Mouse (Mus musculus): ENCODE data around the gene Aip. TPM values are rescaled to one million over a fixed set of nuclear protein-coding genes. Genes with fewer than 3 reads are reported as not detected.

Aip gene
- polyA plus RNA-seq, 1 experiment from 2014 or later, result 70.9 TPM

GRCm38 (mm10) chr19:4101466-4101865, 24.2 kb downstream of the Aip start:
- H3K9me3 ChIP-seq, result no peaks in the 10 kb centered on the region
- 54% methylated on average over 6 of the region's 6 CpGs for WGBS
- H3K36me3 ChIP-seq (replicated peaks), result no peaks in the 10 kb centered on the region
- peaks cover 54% of the 10 kb centered on the region for H3K4me1 ChIP-seq
- peaks cover 55% of the 10 kb centered on the region for H3K27me3 ChIP-seq (replicated peaks; ENCODE audit: low read depth, poor library complexity, severe bottlenecking)
- peak overlapping the region; percentile 70 for H3K4me3 ChIP-seq
- DNase-seq (ENCODE audit: low spot score), result no peak
- no peak overlapping the region for H3K27ac ChIP-seq (replicated peaks)

- no peaks in the 10 kb centered on the region for H3K36me3 ChIP-seq (replicated peaks)
- H3K4me3 ChIP-seq, result peak overlapping the region; percentile 70
- under 1% methylated on average over 52 of the region's 52 CpGs for WGBS
- peaks cover 60% of the 10 kb centered on the region for H3K4me1 ChIP-seq
- H3K9me3 ChIP-seq, result no peaks in the 10 kb centered on the region
- peaks cover 55% of the 10 kb centered on the region for H3K27me3 ChIP-seq (replicated peaks; ENCODE audit: low read depth, poor library complexity, severe bottlenecking)
- DNase-seq (ENCODE audit: low spot score), result peak; percentile 74
- peak overlapping the region; percentile 63 for H3K27ac ChIP-seq (replicated peaks)
Observed at GRCm38 (mm10) chr19:4100718-4101261, 24.9 kb downstream of the Aip start.

GRCm38 (mm10) chr19:4099837-4100717, 25.6 kb downstream of the Aip start, which contains the start of gene Pitpnm1:
Pitpnm1 (plus strand) TSS chr19:4099998.
- Histone ChIP-seq H3K36me3 (replicated peaks) (no peaks in the 10 kb centered on the region), H3K27ac (replicated peaks) (peak within 1 kb of the TSS; percentile 65), H3K27me3 (replicated peaks; ENCODE audit: low read depth, poor library complexity, severe bottlenecking) (peaks cover 55% of the 10 kb centered on the region), H3K4me3 (peak within 1 kb of the TSS; percentile 70), H3K9me3 (no peaks in the 10 kb centered on the region), H3K4me1 (peaks cover 61% of the 10 kb centered on the region)
- WGBS, result under 1% methylated on average over 53 of the region's 53 CpGs
- DNase-seq (ENCODE audit: low spot score), result peak; percentile 68

GRCm38 (mm10) chr19:4099056-4099455, 26.6 kb downstream of the Aip start:
- WGBS, result 12% methylated on average over 9 of the region's 9 CpGs
- DNase-seq (ENCODE audit: low spot score), result peak; percentile 92
- Histone ChIP-seq H3K4me3 (peak overlapping the region; percentile 70), H3K36me3 (replicated peaks) (no peaks in the 10 kb centered on the region), H3K27ac (replicated peaks) (no peak overlapping the region), H3K4me1 (peaks cover 61% of the 10 kb centered on the region), H3K27me3 (replicated peaks; ENCODE audit: low read depth, poor library complexity, severe bottlenecking) (peaks cover 55% of the 10 kb centered on the region), H3K9me3 (no peaks in the 10 kb centered on the region)

GRCm38 (mm10) chr19:4098426-4098825, 27.2 kb downstream of the Aip start:
- 89% methylated on average over 13 of the region's 13 CpGs for WGBS
- no peak for DNase-seq (ENCODE audit: low spot score)
- Histone ChIP-seq H3K4me1 (peaks cover 61% of the 10 kb centered on the region), H3K27ac (replicated peaks) (no peak overlapping the region), H3K27me3 (replicated peaks; ENCODE audit: low read depth, poor library complexity, severe bottlenecking) (peaks cover 52% of the 10 kb centered on the region), H3K36me3 (replicated peaks) (no peaks in the 10 kb centered on the region), H3K4me3 (peak overlapping the region; percentile 17; the same call in 1 of the 2 replicates), H3K9me3 (no peaks in the 10 kb centered on the region)

GRCm38 (mm10) chr19:4097441-4097825, 28.2 kb downstream of the Aip start:
- no peaks in the 10 kb centered on the region for H3K36me3 ChIP-seq (replicated peaks)
- DNase-seq (ENCODE audit: low spot score), result no peak
- peaks cover 61% of the 10 kb centered on the region for H3K4me1 ChIP-seq
- H3K9me3 ChIP-seq, result no peaks in the 10 kb centered on the region
- peak overlapping the region; percentile 89 for H3K27ac ChIP-seq (replicated peaks)
- 2% methylated on average over 21 of the region's 21 CpGs for WGBS
- H3K27me3 ChIP-seq (replicated peaks; ENCODE audit: low read depth, poor library complexity, severe bottlenecking), result peaks cover 42% of the 10 kb centered on the region
- peak overlapping the region; percentile 76 for H3K4me3 ChIP-seq

GRCm38 (mm10) chr19:4096642-4097440, 28.8 kb downstream of the Aip start, which contains the start of gene Cdk2ap2:
Cdk2ap2 (plus strand) TSS chr19:4097182.
- H3K4me3 ChIP-seq, result peak within 1 kb of the TSS; percentile 76
- peak; percentile 100 for DNase-seq (ENCODE audit: low spot score)
- H3K36me3 ChIP-seq (replicated peaks), result no peaks in the 10 kb centered on the region
- WGBS, result under 1% methylated on average over 65 of the region's 65 CpGs
- H3K9me3 ChIP-seq, result no peaks in the 10 kb centered on the region
- peak within 1 kb of the TSS; percentile 89 for H3K27ac ChIP-seq (replicated peaks)
- peaks cover 58% of the 10 kb centered on the region for H3K4me1 ChIP-seq
- peaks cover 36% of the 10 kb centered on the region for H3K27me3 ChIP-seq (replicated peaks; ENCODE audit: low read depth, poor library complexity, severe bottlenecking)

GRCm38 (mm10) chr19:4095802-4096201, 29.9 kb downstream of the Aip start:
- peaks cover 26% of the 10 kb centered on the region for H3K27me3 ChIP-seq (replicated peaks; ENCODE audit: low read depth, poor library complexity, severe bottlenecking)
- WGBS, result 69% methylated on average over 3 of the region's 3 CpGs
- no peak overlapping the region for H3K4me3 ChIP-seq
- no peaks in the 10 kb centered on the region for H3K9me3 ChIP-seq
- H3K27ac ChIP-seq (replicated peaks), result no peak overlapping the region
- H3K4me1 ChIP-seq, result peaks cover 48% of the 10 kb centered on the region
- H3K36me3 ChIP-seq (replicated peaks), result no peaks in the 10 kb centered on the region
- no peak for DNase-seq (ENCODE audit: low spot score)

- H3K9me3 ChIP-seq, result no peaks in the 10 kb centered on the region
- H3K4me1 ChIP-seq, result peaks cover 38% of the 10 kb centered on the region
- 79% methylated on average over 5 of the region's 5 CpGs for WGBS
- H3K4me3 ChIP-seq, result no peak overlapping the region
- H3K36me3 ChIP-seq (replicated peaks), result no peaks in the 10 kb centered on the region
- H3K27me3 ChIP-seq (replicated peaks; ENCODE audit: low read depth, poor library complexity, severe bottlenecking), result peaks cover 16% of the 10 kb centered on the region
- no peak for DNase-seq (ENCODE audit: low spot score)
- no peak overlapping the region for H3K27ac ChIP-seq (replicated peaks)
Observed at GRCm38 (mm10) chr19:4094774-4095303, 30.8 kb downstream of the Aip start.

- Histone ChIP-seq H3K4me3 (no peak overlapping the region), H3K36me3 (replicated peaks) (no peaks in the 10 kb centered on the region), H3K27me3 (replicated peaks; ENCODE audit: low read depth, poor library complexity, severe bottlenecking) (peaks cover 11% of the 10 kb centered on the region), H3K27ac (replicated peaks) (no peak overlapping the region), H3K9me3 (no peaks in the 10 kb centered on the region), H3K4me1 (peaks cover 33% of the 10 kb centered on the region)
- 79% methylated on average over 3 of the region's 3 CpGs for WGBS
- no peak for DNase-seq (ENCODE audit: low spot score)
Observed at GRCm38 (mm10) chr19:4094348-4094747, 31.3 kb downstream of the Aip start.

- 74% methylated on average over 7 of the region's 7 CpGs for WGBS
- no peak overlapping the region for H3K27ac ChIP-seq (replicated peaks)
- no peaks in the 10 kb centered on the region for H3K9me3 ChIP-seq
- H3K4me1 ChIP-seq, result peaks cover 28% of the 10 kb centered on the region
- peaks cover 6% of the 10 kb centered on the region for H3K27me3 ChIP-seq (replicated peaks; ENCODE audit: low read depth, poor library complexity, severe bottlenecking)
- DNase-seq (ENCODE audit: low spot score), result no peak
- no peak overlapping the region for H3K4me3 ChIP-seq
- no peaks in the 10 kb centered on the region for H3K36me3 ChIP-seq (replicated peaks)
Observed at GRCm38 (mm10) chr19:4093772-4094171, 31.9 kb downstream of the Aip start.

- Histone ChIP-seq H3K9me3 (no peaks in the 10 kb centered on the region), H3K4me1 (peaks cover 17% of the 10 kb centered on the region), H3K4me3 (no peak overlapping the region), H3K27me3 (replicated peaks; ENCODE audit: low read depth, poor library complexity, severe bottlenecking) (no peaks in the 10 kb centered on the region), H3K27ac (replicated peaks) (no peak overlapping the region), H3K36me3 (replicated peaks) (no peaks in the 10 kb centered on the region)
- 90% methylated on average over 3 of the region's 3 CpGs for WGBS
- no peak for DNase-seq (ENCODE audit: low spot score)
Observed at GRCm38 (mm10) chr19:4092750-4093149, 32.9 kb downstream of the Aip start.
